Comparison of ENCODE assay signal across 20 mouse cellular contexts in genomic region chr7:3193049-3193632, GRCm38 (mm10). TPM values are rescaled to one million over a fixed set of nuclear protein-coding genes. Genes with fewer than 3 reads are reported as not detected.
DNase-seq lines count a peak whose midpoint lies in the region; ATAC-seq and TF ChIP-seq lines count a peak whose summit lies in the region.
"Had no signal": no experiment of that assay in that cellular context is flagged by ENCODE, and none has a peak within 500 bp of the region (broad histone marks: within the 10 kb centered on the region; RNA-seq: fewer than 3 reads in every experiment).

No protein-coding gene starts in this region.

- TF ChIP-seq CTCF in ES-Bruce4 (IDR thresholded peaks at IDR 0.05; ENCODE audit: low read depth, low read length): no peak

- no peaks in the 10 kb centered on the region for H3K36me3 ChIP-seq in ES-Bruce4 (ENCODE audit: control insufficient read depth, insufficient read depth, low read length, poor library complexity, severe bottlenecking)
- no peaks in the 10 kb centered on the region for H3K36me3 ChIP-seq in ES-E14 (ENCODE audit: control insufficient read depth, insufficient read depth, low read length, poor library complexity, severe bottlenecking)
- no peaks in the 10 kb centered on the region for H3K36me3 ChIP-seq in limb, embryonic 10.5 days
- H3K36me3 ChIP-seq: embryonic facial prominence, embryonic 13.5 days; embryonic facial prominence, embryonic 15.5 days; forebrain, embryonic 10.5 days; forebrain, embryonic 12.5 days had no signal

- no peak for TF ChIP-seq EP300 in ES-Bruce4 (IDR thresholded peaks at IDR 0.05; ENCODE audit: insufficient read depth, low read depth, low read length)

- TF ChIP-seq POLR2A in ES-Bruce4 (IDR thresholded peaks at IDR 0.05; ENCODE audit: insufficient read depth, low read length): no peak

- no peaks in the 10 kb centered on the region for H3K27me3 ChIP-seq in ES-Bruce4 (ENCODE audit: control insufficient read depth, insufficient read depth, low read length, poor library complexity, severe bottlenecking)
- no peaks in the 10 kb centered on the region for H3K27me3 ChIP-seq in limb, embryonic 10.5 days (ENCODE audit: low read depth, poor library complexity, severe bottlenecking)
- H3K27me3 ChIP-seq: embryonic facial prominence, embryonic 13.5 days; embryonic facial prominence, embryonic 15.5 days; forebrain, embryonic 12.5 days had no signal

- 89% methylated on average over 4 of the region's 4 CpGs for WGBS in limb, embryonic 10.5 days

- H3K9me3 ChIP-seq in ES-Bruce4 (replicated peaks; ENCODE audit: control insufficient read depth, insufficient read depth, low read length, poor library complexity, severe bottlenecking) (no peaks in the 10 kb centered on the region), ES-E14 (ENCODE audit: control insufficient read depth, insufficient read depth, low read depth, low read length) (no peaks in the 10 kb centered on the region)
- no peaks in the 10 kb centered on the region for H3K9me3 ChIP-seq in limb, embryonic 10.5 days (replicated peaks)
- H3K9me3 ChIP-seq: embryonic facial prominence, embryonic 13.5 days; embryonic facial prominence, embryonic 15.5 days had no signal

- ATAC-seq in frontal cortex, adult (ENCODE audit: low TSS enrichment): no peak
- ATAC-seq: forebrain, embryonic 14.5 days; forebrain, embryonic 16.5 days had no signal

- peak overlapping the region; percentile 95 for H3K27ac ChIP-seq in ES-Bruce4 (ENCODE audit: insufficient read depth, low read length)
- peak overlapping the region; percentile 91 for H3K27ac ChIP-seq in ES-E14 (ENCODE audit: insufficient read depth, low read depth, low read length, poor library complexity, severe bottlenecking)
- no peak overlapping the region for H3K27ac ChIP-seq in limb, embryonic 10.5 days
- H3K27ac ChIP-seq: embryonic facial prominence, embryonic 13.5 days; embryonic facial prominence, embryonic 15.5 days; forebrain, embryonic 10.5 days; forebrain, embryonic 12.5 days had no signal

- in situ Hi-C loops in ES-E14 (cut with MboI; ENCODE audit: low sequenced_read_pairs in 2 of 2, unreplicated experiment in 2 of 2): no loop called here

- H3K4me1 ChIP-seq in ES-Bruce4 (ENCODE audit: control insufficient read depth, insufficient read depth, low read length) (peaks cover 6% of the 10 kb centered on the region), ES-E14 (ENCODE audit: control insufficient read depth in 2 of 2, insufficient read depth in 2 of 2, low read length in 2 of 2, poor library complexity in 1 of 2) (peaks cover 2 to 8% of the 10 kb centered on the region in 2 experiments; a peak in 2 of 4 replicates)
- H3K4me1 ChIP-seq in limb, embryonic 10.5 days: no peaks in the 10 kb centered on the region
- H3K4me1 ChIP-seq: embryonic facial prominence, embryonic 13.5 days; embryonic facial prominence, embryonic 15.5 days; forebrain, embryonic 10.5 days; forebrain, embryonic 12.5 days had no signal

- DNase-seq in ES-E14 (ENCODE audit: low read depth, low spot score) (peak; percentile 79), ZHBTc4 (ENCODE audit: low read depth, low spot score) (peak; percentile 94)
- DNase-seq in testis, postnatal 14 days (ENCODE audit: low spot score): no peak
- no peak for DNase-seq in limb, embryonic 10.5 days (ENCODE audit: low spot score)
- DNase-seq: cerebellum, adult 9-11 months had no signal

- H3K4me3 ChIP-seq in ES-Bruce4 (ENCODE audit: low read depth, low read length) (no peak overlapping the region), ES-E14 (ENCODE audit: insufficient read depth in 1 of 2, low read depth in 1 of 2, low read length in 2 of 2, poor library complexity in 1 of 2, severe bottlenecking in 1 of 2) (0 out of 4 replicates have a peak overlapping the region, but pooled peaks of 1 of the 2 experiments have one; percentile 1)
- H3K4me3 ChIP-seq in limb, embryonic 10.5 days: no peak overlapping the region
- H3K4me3 ChIP-seq: embryonic facial prominence, embryonic 13.5 days; embryonic facial prominence, embryonic 15.5 days; erythroblast, embryonic 14.5 days; forebrain, embryonic 10.5 days; forebrain, embryonic 12.5 days had no signal

- H3K9ac ChIP-seq in ES-Bruce4 (ENCODE audit: low read depth, poor library complexity, severe bottlenecking) (no peak overlapping the region), ES-E14 (ENCODE audit: insufficient read depth, low read depth, low read length, poor library complexity, severe bottlenecking) (peak overlapping the region; percentile 40; the same call in 1 of the 2 replicates)
- H3K9ac ChIP-seq: embryonic facial prominence, embryonic 13.5 days; embryonic facial prominence, embryonic 15.5 days; forebrain, embryonic 12.5 days had no signal

TF ChIP-seq in ES-E14, 5 proteins besides CTCF, POLR2A, EP300 and RAD21:
- peak; percentile 75; the same call in 1 of the 2 replicates for TF ChIP-seq CHD2 (IDR thresholded peaks at IDR 0.05; ENCODE audit: low read depth, low read length)
- TF ChIP-seq MAFK (IDR thresholded peaks at IDR 0.05; ENCODE audit: insufficient read depth, low read depth, low read length): no peak
- TF ChIP-seq HCFC1 (IDR thresholded peaks at IDR 0.05; ENCODE audit: borderline replicate concordance, insufficient read depth, low read length): no peak
- no peak for TF ChIP-seq ZNF384 (IDR thresholded peaks at IDR 0.05; ENCODE audit: low read depth, low read length)
TF ChIP-seq in ES-E14: peak in this region for 1.

RNA-seq across cellular contexts. Expression of gene AU018091, which starts 24.1 kb away (rescaled TPM):
- 64.8 and 68.3 TPM in 2 replicates for polyA plus RNA-seq in ES-Bruce4 (2011; ENCODE audit: insufficient read depth, insufficient read length, low read depth, missing spikeins)
- 198 and 373 TPM in 2 replicates for total RNA-seq in ES-E14 (2012; rRNA removed)
- 0.25 and 0.28 TPM in 2 replicates for polyA plus RNA-seq in limb, embryonic 10.5 days (2016; fragmentation: Nextera tagmentation; extraction: Ambion mirVana)
- total RNA-seq: adrenal gland, adult 2 months; adrenal gland, postnatal 10 days; adrenal gland, postnatal 36 days; common myeloid progenitor, adult 5-6 weeks; MEL had no signal
- polyA plus RNA-seq: adrenal gland, adult 2 months; erythroblast, embryonic 14.5 days; forebrain, embryonic 14.5 days; forebrain, embryonic 16.5 days had no signal

RNA-seq across cellular contexts. Expression of gene Nlrp12, which starts 56.4 kb away (rescaled TPM):
- 0.20 TPM in 1 of 2 replicates, not detected in the other for polyA plus RNA-seq in ES-Bruce4 (2011; ENCODE audit: insufficient read depth, insufficient read length, low read depth, missing spikeins)
- total RNA-seq in ES-E14 (2012; rRNA removed): 3.7 and 8.0 TPM in 2 replicates
- polyA plus RNA-seq in limb, embryonic 10.5 days (2016; fragmentation: Nextera tagmentation; extraction: Ambion mirVana): not detected in 2 replicates
- total RNA-seq: adrenal gland, adult 2 months; MEL had no signal
- polyA plus RNA-seq: embryonic facial prominence, embryonic 11.5 days; embryonic facial prominence, embryonic 13.5 days; embryonic facial prominence, embryonic 15.5 days; erythroblast, embryonic 14.5 days; forebrain, embryonic 10.5 days; forebrain, embryonic 12.5 days; forebrain, embryonic 14.5 days; forebrain, embryonic 16.5 days had no signal

Comparison
In these comparisons a context has a peak if more than half of its experiments do, and no peak if none do; other contexts are left out.
1. DNase-seq: peak in ES-E14 (single experiment) and ZHBTc4 (single experiment); none in testis, postnatal 14 days (single experiment) and limb, embryonic 10.5 days (single experiment).
2. RNA of gene AU018091, which starts 24.1 kb away (polyA plus RNA-seq): 64.8 to 68.3 TPM in ES-Bruce4; 0.25 to 0.28 TPM in limb, embryonic 10.5 days; every median in the first group is over 10 times any median in the second.